Mouse (Mus musculus): ENCODE measurements around the gene Abcb1b. TPM values are rescaled to one million over a fixed set of nuclear protein-coding genes. Genes with fewer than 3 reads are reported as not detected.
"Not testable (repeated sequence)": the region's sequence is repeated elsewhere in the genome, so short reads cannot be mapped to it uniquely, and the experiment has no call there.

Gene Abcb1b
- total RNA-seq, 2 experiments from 2014 or later, result 7.0 to 7.2 TPM

DNA sequence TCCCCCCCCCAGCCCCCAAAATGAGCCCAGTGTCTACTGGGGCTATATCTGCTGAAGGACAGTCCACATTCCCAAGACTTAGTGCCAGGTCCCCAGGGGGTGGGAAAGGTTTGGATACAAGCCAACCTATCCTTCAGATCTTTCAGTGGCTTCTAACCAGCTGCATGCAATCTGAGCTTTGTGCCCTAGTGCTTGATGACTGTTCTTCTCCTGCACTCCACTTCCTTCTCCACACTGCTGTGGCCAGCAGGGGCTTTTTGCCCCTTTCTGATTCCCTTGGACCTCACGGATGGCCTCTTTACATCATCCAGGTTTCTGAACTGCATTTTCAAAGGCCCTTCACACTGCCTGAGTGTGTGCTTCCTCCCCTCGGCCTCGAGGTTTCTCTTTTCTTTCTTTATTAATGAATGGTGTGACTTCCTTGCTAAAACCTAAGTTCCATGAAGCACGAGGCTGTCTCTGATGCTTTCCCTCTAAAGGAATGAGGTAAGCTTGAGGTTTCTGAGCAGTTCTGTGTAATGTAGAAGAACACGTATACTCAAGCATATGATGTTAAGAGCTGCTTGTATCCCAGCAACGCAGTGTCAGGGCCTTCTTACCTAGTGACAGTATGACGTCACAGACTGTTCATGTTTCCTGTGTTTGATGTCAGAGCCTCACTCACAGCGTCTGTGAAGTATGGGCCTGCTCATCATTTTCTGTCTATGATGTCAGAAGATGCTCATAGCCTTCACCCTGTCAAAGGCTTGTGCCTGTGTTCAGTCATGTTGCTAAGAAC lies 40.9 kb downstream of the Abcb1b start:
- DNase-seq, result no peak
- no peak overlapping the region for H3K4me3 ChIP-seq
- TF ChIP-seq CTCF (IDR thresholded peaks at IDR 0.05), result no peak
- H3K27ac ChIP-seq, result no peak overlapping the region
- intact Hi-C loops (cut with DNase I), result no loop called here

GRCm38 (mm10) chr5:8839651-8840050 lies 41.7 kb downstream of the Abcb1b start:
- no peak for DNase-seq
- intact Hi-C loops (cut with DNase I), result no loop called here
- Histone ChIP-seq H3K4me3 (no peak overlapping the region), H3K27ac (no peak overlapping the region)
- TF ChIP-seq CTCF (IDR thresholded peaks at IDR 0.05), result no peak

DNA sequence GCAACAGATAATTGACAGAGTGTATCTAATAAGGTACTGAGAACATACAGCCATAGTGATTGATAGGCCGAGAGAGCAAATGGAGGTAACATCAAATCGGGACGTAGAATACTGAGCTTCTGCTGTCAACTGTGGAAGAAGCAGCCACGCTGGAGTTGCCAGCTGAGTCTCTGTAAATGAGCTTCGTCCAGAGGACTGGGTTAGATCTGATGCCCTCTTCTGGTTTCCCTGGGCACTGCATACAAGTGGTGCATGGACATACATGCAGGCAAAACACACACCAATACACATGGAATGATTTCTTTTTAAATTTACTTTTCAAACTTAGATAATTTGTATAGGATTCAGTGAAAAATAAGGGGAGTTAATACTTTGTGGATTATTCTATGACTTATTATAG lies 42.9 kb downstream of the Abcb1b start:
- DNase-seq, result peak; percentile 34
- Histone ChIP-seq H3K27ac (no peak overlapping the region), H3K4me3 (no peak overlapping the region)
- intact Hi-C loops (cut with DNase I), result no loop called here
- TF ChIP-seq CTCF (IDR thresholded peaks at IDR 0.05), result peak; percentile 65

DNA sequence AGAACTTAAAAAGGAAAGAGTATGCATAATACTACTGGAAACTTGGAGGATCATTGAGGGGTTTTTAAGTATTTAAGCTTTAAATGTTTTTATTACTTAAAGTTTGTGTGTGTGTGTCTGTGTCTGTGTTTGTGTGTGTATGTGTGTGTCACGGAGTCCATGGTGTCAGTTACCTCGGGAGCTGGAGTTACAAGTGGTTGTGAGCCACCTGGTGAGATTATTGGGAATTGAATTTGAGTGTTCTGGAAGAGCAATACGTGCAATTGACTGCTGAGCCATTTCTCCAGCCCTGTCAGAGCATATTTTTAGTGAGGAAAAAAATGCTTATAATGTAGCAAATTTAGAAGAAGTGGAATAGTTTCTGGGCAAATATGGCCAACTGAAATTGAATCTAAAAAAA lies 44.9 kb downstream of the Abcb1b start:
- no peak for DNase-seq
- H3K27ac ChIP-seq, result no peak overlapping the region
- peak; percentile 10; the same call in 1 of the 2 replicates for TF ChIP-seq CTCF (IDR thresholded peaks at IDR 0.05)
- intact Hi-C loops (cut with DNase I), result no loop called here
- H3K4me3 ChIP-seq, result no peak overlapping the region

- intact Hi-C loops (cut with DNase I); H3K4me3 ChIP-seq; DNase-seq; H3K27ac ChIP-seq: not testable (repeated sequence)
Observed at GRCm38 (mm10) chr5:8848607-8849575, 50.9 kb downstream of the Abcb1b start.

- no peak overlapping the region for H3K4me3 ChIP-seq
- DNase-seq, result no peak
- H3K27ac ChIP-seq, result no peak overlapping the region
- no peak for TF ChIP-seq CTCF (IDR thresholded peaks at IDR 0.05)
- intact Hi-C loops (cut with DNase I), result no loop called here
Observed at GRCm38 (mm10) chr5:8850851-8851250, 52.9 kb downstream of the Abcb1b start.

- Histone ChIP-seq H3K27ac (no peak overlapping the region), H3K4me3 (no peak overlapping the region)
- TF ChIP-seq CTCF (IDR thresholded peaks at IDR 0.05), result no peak
- intact Hi-C loops (cut with DNase I), result no loop called here
- DNase-seq, result no peak
Observed at GRCm38 (mm10) chr5:8857201-8857600, 59.3 kb downstream of the Abcb1b start.

DNA sequence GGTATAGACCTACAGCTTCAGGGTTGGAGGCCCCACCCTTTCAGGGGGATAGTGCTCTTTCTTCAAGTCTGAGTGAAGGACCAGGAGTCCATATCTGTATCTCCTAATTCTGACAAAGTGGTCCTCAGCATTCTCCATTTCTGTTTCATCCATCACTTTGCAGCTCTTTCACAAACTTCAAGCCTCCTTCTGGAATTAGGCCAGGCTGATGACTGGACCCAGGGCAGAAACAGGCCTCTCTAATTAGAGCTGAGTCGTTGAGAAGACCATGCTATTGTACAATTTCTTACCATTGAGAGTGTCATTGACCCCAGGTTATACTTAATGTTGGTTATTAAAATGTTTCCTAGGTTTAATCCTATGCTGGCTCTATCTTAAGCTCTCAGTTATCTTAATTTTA lies 63.9 kb downstream of the Abcb1b start:
- intact Hi-C loops (cut with DNase I), result loop anchor here (10.0 kb wide), 1 partner anchor 203 kb away; no protein-coding TSS in a partner anchor
- Histone ChIP-seq H3K4me3 (no peak overlapping the region), H3K27ac (no peak overlapping the region)
- TF ChIP-seq CTCF (IDR thresholded peaks at IDR 0.05), result no peak
- no peak for DNase-seq

- intact Hi-C loops (cut with DNase I), result loop anchor here (10.0 kb wide), 1 partner anchor 201 kb away; no protein-coding TSS in a partner anchor
- H3K27ac ChIP-seq, result peak overlapping the region; percentile 72
Observed at GRCm38 (mm10) chr5:8863580-8864337, 65.8 kb downstream of the Abcb1b start.

DNA sequence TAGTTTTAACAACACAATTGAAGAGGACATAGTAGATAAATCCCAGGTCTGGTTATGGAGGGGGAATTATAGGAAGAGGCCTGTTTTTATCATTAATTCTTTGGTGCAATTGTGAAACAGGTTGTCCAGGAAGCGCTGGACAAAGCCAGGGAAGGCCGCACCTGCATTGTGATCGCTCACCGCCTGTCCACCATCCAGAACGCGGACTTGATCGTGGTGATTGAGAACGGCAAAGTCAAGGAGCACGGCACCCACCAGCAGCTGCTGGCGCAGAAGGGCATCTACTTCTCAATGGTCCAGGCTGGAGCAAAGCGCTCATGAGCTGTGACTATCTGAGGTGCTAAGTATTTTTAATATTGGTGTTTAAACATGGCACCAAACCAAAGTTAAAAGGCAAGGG lies 67.7 kb downstream of the Abcb1b start:
- not testable (repeated sequence) for DNase-seq
- intact Hi-C loops (cut with DNase I), result loop anchor here (5.0 to 10.0 kb wide), 2 partner anchors 132 to 199 kb away; partner anchors contain the start of gene Crot
- Histone ChIP-seq H3K4me3 (peak overlapping the region; percentile 35), H3K27ac (peak overlapping the region; percentile 72)

More at GRCm38 (mm10) chr5:8863580-8864337, 65.8 kb downstream of the Abcb1b start:
- DNase-seq, result no peak
- TF ChIP-seq CTCF (IDR thresholded peaks at IDR 0.05), result no peak
- peak overlapping the region; percentile 48 for H3K4me3 ChIP-seq

- intact Hi-C loops (cut with DNase I), result loop anchor here (5.0 to 10.0 kb wide), 2 partner anchors 131 to 198 kb away; partner anchors contain the start of gene Crot
- Histone ChIP-seq H3K27ac (peak overlapping the region; percentile 50; the same call in 1 of the 2 replicates), H3K4me3 (no peak overlapping the region)
- TF ChIP-seq CTCF (IDR thresholded peaks at IDR 0.05), result no peak
- no peak for DNase-seq
Observed at GRCm38 (mm10) chr5:8866366-8866765, 68.4 kb downstream of the Abcb1b start.

DNA sequence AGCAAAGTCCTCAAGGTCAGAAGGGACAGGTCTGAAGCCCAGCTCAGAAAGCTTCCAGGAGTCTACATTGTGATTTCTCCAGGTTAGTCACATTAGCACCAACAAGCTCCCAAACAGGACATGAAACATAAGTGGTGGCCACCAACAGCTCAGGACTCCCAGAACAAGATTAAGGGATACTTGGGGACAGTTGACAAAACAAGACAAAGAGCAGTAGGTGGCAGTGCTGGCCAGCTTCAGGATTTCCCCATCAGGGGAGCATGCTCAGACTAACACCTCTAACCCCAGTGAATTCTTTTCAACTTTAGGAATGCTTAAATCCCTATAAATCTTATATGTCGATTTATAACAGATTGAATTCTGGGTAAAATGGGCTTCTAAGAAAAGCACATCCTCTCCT lies 70.1 kb downstream of the Abcb1b start:
- H3K4me3 ChIP-seq, result no peak overlapping the region
- peak; percentile 66 for TF ChIP-seq CTCF (IDR thresholded peaks at IDR 0.05)
- intact Hi-C loops (cut with DNase I), result loop anchor here (5.0 to 10.0 kb wide), 2 partner anchors 129 to 197 kb away; partner anchors contain the start of gene Crot
- H3K27ac ChIP-seq, result no peak overlapping the region
- DNase-seq, result peak; percentile 39
